Mouse (Mus musculus) testis, adult 2 months (tissue): ENCODE data around the gene Trappc6b.

Experiments
- CTCF ChIP-seq: fragments of 200-500 bp; IDR thresholded peaks from 2 replicates; pipeline ENCODE4 v1.5.1; 2012; ENCODE audit warnings: low read depth, mild to moderate bottlenecking, inconsistent platforms, low read length, moderate library complexity; ENCODE audit not compliant: control insufficient read depth, insufficient read depth, insufficient replicate concordance
- POLR2A ChIP-seq: fragments of 200-500 bp; IDR thresholded peaks from 2 replicates; pipeline ENCODE4 v1.6.1; 2012; ENCODE audit warnings: low read depth, mild to moderate bottlenecking, inconsistent platforms, low read length, moderate library complexity; ENCODE audit not compliant: control insufficient read depth

DNA sequence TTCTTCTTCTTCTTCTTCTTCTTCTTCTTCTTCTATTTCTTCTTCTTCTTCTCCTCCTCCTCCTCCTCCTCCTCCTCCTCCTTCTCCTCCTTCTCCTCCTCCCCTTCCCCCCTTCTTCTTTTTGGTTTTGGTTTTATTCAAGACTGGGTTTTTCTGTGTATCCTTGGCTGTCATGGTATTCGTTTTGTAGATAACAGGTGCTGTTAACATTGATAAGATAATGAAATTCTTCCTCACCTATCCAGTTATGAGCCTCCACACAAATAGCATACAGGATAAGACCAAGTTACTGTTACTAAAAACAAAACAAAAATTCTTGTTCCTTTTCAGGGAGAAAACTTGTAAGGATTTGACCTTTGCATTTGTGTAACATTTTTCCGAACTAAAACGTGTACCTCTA is 4.5 kb upstream of the Trappc6b start:
- TF ChIP-seq POLR2A (no peak), CTCF (no peak)
